Mouse (Mus musculus) liver, embryonic 14.5 days (tissue): Measurements from ENCODE around the gene Pi4kb. TPM values are rescaled to one million over a fixed set of nuclear protein-coding genes. Genes with fewer than 3 reads are reported as not detected.
A peak's percentile ranks its signal among the peaks of the same experiment; 100 is the strongest.

ENCODE experiments used
- ATAC-seq: fragments of 200-750 bp; cut with Nextera tagmentation; 2 replicates; pipeline ENCODE4 v1.8.0; 2017; ENCODE audit warnings: moderate number of reproducible peaks, mild to moderate bottlenecking, moderate library complexity; ENCODE audit not compliant: insufficient read depth
- DNase-seq, 3 experiments: peaks; one replicate each; pipeline ENCODE4 v3.0.0-alpha.2; 2012 to 2013; ENCODE audit warnings: low read depth in 3 of 3, low spot score in 3 of 3
- H3K27ac ChIP-seq: fragments of 300-500 bp; sonication (generic); 2 replicates; pipeline ENCODE4 v1.5.1; 2014; ENCODE audit warnings: moderate library complexity, mild to moderate bottlenecking, control low read depth, inconsistent platforms
- H3K27me3 ChIP-seq: fragments of 300-500 bp; sonication (generic); 2 replicates; pipeline ENCODE4 v1.6.1; 2014; ENCODE audit warnings: mild to moderate bottlenecking, low read length, moderate library complexity; ENCODE audit not compliant: control insufficient read depth, insufficient read depth
- H3K36me3 ChIP-seq: fragments of 300-500 bp; sonication (generic); replicated peaks from 2 replicates; pipeline ENCODE4 v1.6.1; 2014; ENCODE audit warnings: low read depth; ENCODE audit not compliant: control insufficient read depth, insufficient read depth
- H3K4me1 ChIP-seq, 2 experiments: fragments of 200-500 bp in 1 of 2; fragments of 300-500 bp in 1 of 2; sonication (generic) in 1 of 2; replicated peaks; 2 replicates each; pipeline ENCODE4 v1.6.1; 2012 to 2014; ENCODE audit warnings: antibody characterized with exemption in 1 of 2, inconsistent platforms in 1 of 2, low read length in 1 of 2; ENCODE audit not compliant: control insufficient read depth in 2 of 2, insufficient read depth in 2 of 2
- H3K4me2 ChIP-seq: fragments of 300-500 bp; sonication (generic); 2 replicates; pipeline ENCODE4 v1.6.1; 2014; ENCODE audit warnings: low read depth, mild to moderate bottlenecking, control low read depth, moderate library complexity
- H3K4me3 ChIP-seq, 2 experiments: fragments of 200-500 bp in 1 of 2; fragments of 300-500 bp in 1 of 2; sonication (generic) in 1 of 2; 2 replicates each; pipeline ENCODE4 v1.5.1; 2012 to 2014; ENCODE audit warnings: low read depth in 2 of 2, low read length in 2 of 2, mild to moderate bottlenecking in 2 of 2, control low read depth in 1 of 2, inconsistent platforms in 1 of 2, moderate library complexity in 1 of 2; ENCODE audit not compliant: insufficient read depth in 1 of 2
- H3K9ac ChIP-seq: fragments of 300-500 bp; sonication (generic); replicated peaks from 2 replicates; pipeline ENCODE4 v1.6.1; 2014; ENCODE audit warnings: mild to moderate bottlenecking, control low read depth, moderate library complexity
- H3K9me3 ChIP-seq: fragments of 300-500 bp; sonication (generic); 2 replicates; pipeline ENCODE4 v1.6.1; 2016; ENCODE audit warnings: low read length, mixed read lengths; ENCODE audit not compliant: control insufficient read depth
- CTCF ChIP-seq: IDR thresholded peaks from 2 replicates; pipeline ENCODE4 v1.5.1; 2016; ENCODE audit warnings: antibody characterized with exemption, low read depth, control low read depth
- EP300 ChIP-seq: IDR thresholded peaks from 2 replicates; pipeline ENCODE4 v1.6.1; 2016; ENCODE audit warnings: antibody characterized with exemption, low read depth
- WGBS: fragments of 180-500 bp; shearing (Covaris S2); extraction: QIAGEN DNeasy Blood & Tissue Kit; methylation state at CpG from one replicate; pipeline ENCODE4 v1.1.7; 2014; ENCODE audit not compliant: insufficient replicate concordance; 5-methylcytosine and 5-hydroxymethylcytosine counted together
- polyA plus RNA-seq, 2 experiments: library from polyadenylated mRNA; depleted of rRNA in 1 of 2; stranded (reverse) in 1 of 2; unstranded in 1 of 2; fragments of >200 nt; fragmentation: Nextera tagmentation in 1 of 2; extraction: Ambion mirVana in 1 of 2; gene quantifications; 2 replicates each; pipeline versions ENCODE4 v1.2.1 to v1.2.3; 2012 to 2014

Pi4kb gene
- polyA plus RNA-seq, 2 experiments, result 10.0 to 14.0 TPM

DNA sequence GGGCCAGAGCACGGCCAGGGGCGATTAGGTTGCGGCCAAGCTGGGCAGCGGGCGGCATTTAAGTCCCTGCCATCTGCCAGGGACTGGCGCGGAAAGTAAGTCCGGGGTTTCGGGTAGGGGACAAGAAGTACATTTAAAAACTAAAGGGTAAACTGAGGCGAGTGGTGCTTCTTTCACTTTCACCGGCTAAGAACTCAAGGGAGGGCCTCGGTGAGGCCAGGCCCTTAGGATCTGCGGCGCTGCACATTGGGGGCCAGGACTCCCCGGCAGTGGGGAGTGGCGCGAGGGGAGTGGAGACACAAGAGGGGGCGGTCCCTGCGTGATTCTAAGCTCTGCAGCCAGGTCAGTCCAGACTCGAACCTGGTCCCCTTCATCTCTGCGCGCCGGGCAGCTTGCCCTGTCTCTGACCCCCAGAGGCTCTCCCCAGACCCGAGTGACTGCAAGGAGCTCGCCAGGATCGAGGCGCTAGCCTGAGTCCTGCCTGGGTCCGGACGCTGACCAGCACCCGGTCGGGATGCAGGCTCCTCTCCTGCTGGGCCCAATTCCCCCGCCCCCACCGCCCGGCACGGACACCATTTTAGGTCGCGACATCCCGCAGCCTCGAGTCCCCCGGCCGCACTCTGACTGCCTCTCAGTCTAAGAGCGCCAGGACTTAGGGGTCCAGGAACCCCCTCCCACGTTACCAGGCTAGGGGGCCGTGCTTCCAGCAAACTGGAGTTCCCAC lies 40.1 kb downstream of the Pi4kb start:
- H3K36me3 ChIP-seq, result peaks cover 24% of the 10 kb centered on the region
- H3K27me3 ChIP-seq, result no peaks in the 10 kb centered on the region
- peaks cover 10 to 11% of the 10 kb centered on the region in 2 experiments for H3K4me1 ChIP-seq
- ATAC-seq (no peak), DNase-seq (peak; percentile 41 to 59 (median 55))
- H3K4me3 ChIP-seq, result peak overlapping the region; percentile 70 to 84
- peak overlapping the region; percentile 82 for H3K9ac ChIP-seq
- under 1% methylated on average over 44 of the region's 44 CpGs for WGBS
- peak overlapping the region; percentile 69 for H3K27ac ChIP-seq
- H3K4me2 ChIP-seq, result peak overlapping the region; percentile 99
- no peaks in the 10 kb centered on the region for H3K9me3 ChIP-seq
- no peak for TF ChIP-seq EP300
- 0 out of 2 replicates have a peak, but pooled peaks have one; percentile 11 for TF ChIP-seq CTCF

- TF ChIP-seq CTCF (no peak), EP300 (no peak; the same call in 1 of the 2 replicates)
- DNase-seq (peak; percentile 99 to 100 (median 100)), ATAC-seq (peak; percentile 96)
- H3K9me3 ChIP-seq, result no peaks in the 10 kb centered on the region
- H3K4me2 ChIP-seq, result peak within 1 kb of the TSS; percentile 99
- peak within 1 kb of the TSS; percentile 96 for H3K27ac ChIP-seq
- peak within 1 kb of the TSS; percentile 74 to 84 for H3K4me3 ChIP-seq
- peak within 1 kb of the TSS; percentile 83 for H3K9ac ChIP-seq
- under 1% methylated on average over 24 of the region's 37 CpGs for WGBS
- H3K4me1 ChIP-seq, result peaks cover 10 to 11% of the 10 kb centered on the region in 2 experiments
- H3K27me3 ChIP-seq, result no peaks in the 10 kb centered on the region
- H3K36me3 ChIP-seq, result peaks cover 16% of the 10 kb centered on the region
These were observed 40.9 kb downstream of the Pi4kb start, which contains the start of gene Zfp687 for GRCm38 (mm10) chr3:95015337-95015872. Zfp687 (minus strand) TSS chr3:95015448.

GRCm38 (mm10) chr3:95015891-95016531 lies 41.5 kb downstream of the Pi4kb start:
- H3K4me3 ChIP-seq, result peak overlapping the region; percentile 74 to 84
- H3K36me3 ChIP-seq, result peaks cover 11% of the 10 kb centered on the region
- ATAC-seq (peak; percentile 71), DNase-seq (peak; percentile 88 to 96 (median 92))
- H3K27ac ChIP-seq, result peak overlapping the region; percentile 96
- peak overlapping the region; percentile 83 for H3K9ac ChIP-seq
- peak; percentile 7; the same call in 1 of the 2 replicates for TF ChIP-seq CTCF
- TF ChIP-seq EP300, result peak; percentile 44; the same call in 1 of the 2 replicates
- H3K4me1 ChIP-seq, result peaks cover 10 to 11% of the 10 kb centered on the region in 2 experiments
- peak overlapping the region; percentile 99 for H3K4me2 ChIP-seq
- H3K9me3 ChIP-seq, result no peaks in the 10 kb centered on the region
- no peaks in the 10 kb centered on the region for H3K27me3 ChIP-seq
- 0% methylated on average over 40 of the region's 40 CpGs for WGBS

DNA sequence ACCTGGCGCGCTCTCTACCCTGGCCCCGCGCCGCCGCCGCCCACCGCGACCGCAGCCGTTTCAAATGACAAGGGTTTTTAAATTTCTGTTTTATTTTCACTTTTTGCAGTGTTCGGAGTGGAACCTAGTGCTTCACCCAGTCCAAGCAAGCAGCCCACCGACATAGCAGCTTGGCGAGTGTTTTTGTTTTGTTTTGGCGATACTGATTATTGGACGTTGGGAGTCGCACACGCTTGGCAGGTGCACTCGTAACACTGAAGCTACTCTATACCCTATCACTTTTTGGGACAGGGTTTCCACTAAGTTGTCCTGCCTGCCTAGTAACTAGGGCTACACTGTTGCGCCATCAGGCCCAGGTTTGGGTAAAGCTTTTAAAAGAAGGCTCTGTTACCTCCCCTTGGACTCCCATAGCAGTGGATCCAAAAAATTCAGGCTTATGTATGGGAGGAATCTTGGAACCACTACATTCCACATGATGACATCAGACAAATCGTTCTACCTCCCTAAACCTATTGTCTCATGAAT lies 42.1 kb downstream of the Pi4kb start:
- H3K27ac ChIP-seq, result peak overlapping the region; percentile 96
- TF ChIP-seq EP300, result no peak
- no peak for TF ChIP-seq CTCF
- 3% methylated on average over 21 of the region's 21 CpGs for WGBS

More for the DNA sequence above, 42.1 kb downstream of the Pi4kb start:
- peak overlapping the region; percentile 83 for H3K9ac ChIP-seq
- no peak for ATAC-seq
- H3K4me2 ChIP-seq, result peak overlapping the region; percentile 99
- no peaks in the 10 kb centered on the region for H3K27me3 ChIP-seq
- peaks cover 10 to 11% of the 10 kb centered on the region in 2 experiments for H3K4me1 ChIP-seq
- H3K4me3 ChIP-seq, result peak overlapping the region; percentile 74 to 84
- peaks cover 5% of the 10 kb centered on the region for H3K36me3 ChIP-seq
- H3K9me3 ChIP-seq, result no peaks in the 10 kb centered on the region
- DNase-seq, result no peak
